Mouse (Mus musculus) R1 (cell line): ENCODE results near the gene Pid1.

Experiments
- DNase-seq: peaks from one replicate; pipeline ENCODE4 v3.0.0-alpha.2; 2018; ENCODE audit warnings: low read depth, low spot score

Pid1 gene

GRCm38 (mm10) chr1:84359611-84360500, 4.1 kb downstream of the Pid1 start:
- no peak for DNase-seq

GRCm38 (mm10) chr1:84357216-84357615, 6.8 kb downstream of the Pid1 start:
- no peak for DNase-seq

- DNase-seq = no peak
These were observed 13.7 kb downstream of the Pid1 start for GRCm38 (mm10) chr1:84350262-84350661.

DNA sequence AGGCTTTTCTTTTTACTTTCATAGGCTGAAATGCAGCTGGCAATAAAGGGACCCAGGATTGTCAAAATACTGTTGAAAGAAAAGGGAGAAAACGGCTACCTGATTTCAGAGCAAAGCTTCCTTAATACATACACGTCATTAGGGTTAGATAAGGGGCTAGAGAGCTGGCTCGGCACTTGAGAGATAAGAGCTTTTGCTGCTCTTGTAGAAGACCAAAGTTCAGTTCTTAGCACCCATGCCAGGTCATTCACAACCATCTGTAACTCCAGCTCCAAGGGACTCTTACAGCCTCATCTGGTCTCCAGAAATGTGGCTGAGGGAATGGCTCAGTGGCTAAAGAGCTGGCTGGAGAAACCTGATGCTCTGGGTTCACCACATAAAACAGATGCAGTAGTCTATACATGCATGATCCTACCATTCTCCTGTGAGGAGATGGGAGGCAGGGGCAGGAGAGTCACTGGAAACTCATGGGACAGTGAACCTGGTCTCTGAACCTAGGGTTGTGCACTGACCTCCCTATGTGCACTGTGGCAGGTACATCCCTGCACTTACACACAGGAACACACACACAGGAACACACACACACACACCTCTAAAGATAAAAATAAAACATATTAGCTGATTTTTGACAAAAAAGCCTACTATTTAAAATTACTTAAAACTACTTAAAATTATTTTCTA, 16.0 kb downstream of the Pid1 start:
- no peak for DNase-seq

GRCm38 (mm10) chr1:84332797-84333196, 31.2 kb downstream of the Pid1 start:
- peak; percentile 92 for DNase-seq

DNA sequence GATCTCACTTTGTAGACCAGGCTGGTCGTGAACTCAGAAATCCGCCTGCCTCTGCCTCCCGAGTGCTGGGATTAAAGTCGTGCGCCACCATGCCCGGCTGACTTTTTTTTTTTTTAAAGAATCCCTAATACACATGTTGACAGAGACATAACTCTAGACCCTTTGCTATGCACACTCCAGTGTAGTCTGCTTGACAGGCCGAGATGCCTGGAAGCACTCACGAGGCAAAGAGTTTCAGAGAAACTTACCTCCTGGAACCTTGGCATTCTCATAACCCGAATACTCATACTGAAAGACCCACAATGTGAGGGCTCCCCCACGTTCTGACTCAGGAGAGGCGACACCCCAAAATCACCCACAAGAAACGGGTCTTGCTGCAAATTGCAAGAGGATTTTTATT, 32.1 kb downstream of the Pid1 start:
- DNase-seq = peak; percentile 50

DNA sequence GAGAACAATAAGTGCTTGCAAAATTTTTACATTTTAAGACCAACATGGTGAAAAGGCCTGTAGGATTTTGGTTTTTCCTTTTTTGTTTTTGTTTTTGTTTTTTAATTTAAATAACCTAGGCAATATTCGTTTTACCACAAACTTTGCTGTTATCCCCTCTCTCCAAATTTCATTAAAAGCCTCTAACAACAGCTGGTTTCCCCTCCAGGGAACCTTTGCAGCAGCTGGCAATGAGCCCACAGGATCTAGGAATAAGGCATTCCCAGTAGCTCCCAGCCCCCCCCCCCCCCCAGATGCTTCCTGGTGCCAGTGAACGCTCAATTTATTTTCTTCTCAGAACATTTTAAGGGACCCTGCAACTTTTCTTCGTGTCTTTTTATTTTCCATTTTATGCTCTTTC, 38.7 kb downstream of the Pid1 start:
- DNase-seq = no peak

DNA sequence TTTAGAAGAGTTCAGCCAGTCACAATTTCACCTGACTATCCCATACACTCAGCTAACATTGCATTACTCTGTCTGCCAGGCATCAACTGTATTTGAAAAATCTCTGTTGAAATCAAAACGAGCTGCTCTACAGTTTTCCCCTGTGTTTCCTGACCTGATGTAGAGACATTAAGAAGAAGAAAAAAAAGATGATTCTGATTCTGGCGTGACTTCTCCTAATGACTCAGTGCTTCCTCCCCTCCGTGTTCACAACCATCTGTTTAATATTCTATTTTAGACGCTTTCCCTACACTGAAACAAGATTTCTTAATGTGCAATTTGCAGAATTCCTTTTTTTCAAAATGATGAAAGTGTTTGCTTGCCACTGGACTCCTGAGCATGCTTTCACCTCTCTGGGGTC, 42.7 kb downstream of the Pid1 start:
- no peak for DNase-seq

GRCm38 (mm10) chr1:84318569-84318968, 45.4 kb downstream of the Pid1 start:
- DNase-seq = no peak

- no peak for DNase-seq
These were observed 46.2 kb downstream of the Pid1 start for GRCm38 (mm10) chr1:84317827-84318226.

GRCm38 (mm10) chr1:84309966-84310460, 54.0 kb downstream of the Pid1 start:
- DNase-seq = no peak

GRCm38 (mm10) chr1:84305713-84306421, 58.1 kb downstream of the Pid1 start:
- DNase-seq = no peak

DNA sequence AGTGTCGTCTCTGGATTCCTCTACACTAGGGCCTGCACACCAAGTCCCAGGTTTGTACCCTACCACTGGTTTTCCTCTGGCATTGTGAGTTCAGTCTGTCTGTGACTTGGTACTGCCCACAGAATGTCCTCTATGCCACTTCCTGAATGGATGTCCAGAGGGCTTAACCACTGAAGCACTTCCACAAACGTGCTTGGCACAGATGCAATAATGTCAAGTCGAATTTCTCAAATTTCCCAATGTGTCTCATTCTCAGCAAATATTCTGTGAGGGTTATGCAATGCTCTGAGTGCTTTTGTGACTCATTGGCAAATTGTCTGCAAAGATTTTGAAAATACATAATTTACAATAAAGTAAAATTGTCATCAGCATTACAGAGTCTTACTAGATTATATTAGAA, 61.2 kb downstream of the Pid1 start:
- DNase-seq = no peak

DNA sequence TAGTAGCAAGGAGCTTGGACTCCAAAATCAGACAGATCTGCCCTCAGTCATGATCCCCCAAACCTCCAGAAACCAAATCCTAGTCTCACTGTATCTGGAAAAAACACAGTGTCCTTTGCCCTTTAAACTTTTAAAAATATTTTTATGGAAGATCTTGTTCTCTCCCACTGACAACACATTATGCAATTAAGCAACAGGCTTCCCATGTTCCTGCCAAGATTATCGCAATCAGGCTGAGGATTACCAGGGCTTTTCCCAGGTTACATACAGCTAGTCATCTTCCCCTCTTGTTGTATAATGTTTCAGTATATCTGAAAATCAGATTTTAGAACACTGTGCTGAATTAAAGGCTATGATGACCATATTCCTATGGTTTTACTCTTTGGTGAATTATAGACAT, 64.3 kb downstream of the Pid1 start:
- no peak for DNase-seq

- peak; percentile 75 for DNase-seq
These were observed 77.3 kb downstream of the Pid1 start for GRCm38 (mm10) chr1:84286682-84287111.

GRCm38 (mm10) chr1:84285620-84286019, 78.4 kb downstream of the Pid1 start:
- no peak for DNase-seq

GRCm38 (mm10) chr1:84284293-84285068, 79.5 kb downstream of the Pid1 start:
- DNase-seq = peak; percentile 63

DNA sequence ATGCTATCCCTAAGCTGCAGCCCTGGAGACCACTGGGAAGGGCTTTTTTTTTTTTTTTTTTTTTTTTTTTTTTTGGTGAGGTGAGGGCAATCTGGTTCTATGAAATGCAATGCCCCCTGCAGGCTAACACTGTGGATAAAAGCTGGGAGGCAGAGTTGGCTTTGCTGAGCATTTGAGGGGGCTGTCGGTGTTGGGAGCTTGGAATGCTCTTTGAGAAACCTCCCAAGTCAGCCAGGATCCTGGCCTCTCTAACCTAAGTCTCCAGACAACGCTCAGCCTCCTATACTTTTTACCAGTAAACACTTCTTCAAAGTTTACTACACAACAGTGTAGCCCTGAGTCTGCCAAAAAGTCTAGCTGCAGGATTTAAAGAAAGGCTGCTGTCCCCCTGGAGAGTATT, 80.9 kb downstream of the Pid1 start:
- peak; percentile 44 for DNase-seq

GRCm38 (mm10) chr1:84280171-84280570, 83.8 kb downstream of the Pid1 start:
- DNase-seq = peak; percentile 63

GRCm38 (mm10) chr1:84278359-84279255, 85.4 kb downstream of the Pid1 start:
- DNase-seq = no peak
